Mouse (Mus musculus): ENCODE data around the gene Sept1. TPM values are rescaled to one million over a fixed set of nuclear protein-coding genes. Genes with fewer than 3 reads are reported as not detected.

The Sept1 gene
- polyA plus RNA-seq, 1 experiment: 11.3 TPM

GRCm38 (mm10) chr7:127233368-127233749 is 429 bp upstream of the Sept1 start:
- H3K4me3 ChIP-seq (replicated peaks; ENCODE audit: insufficient read depth, low read depth, low read length): peak overlapping the region; percentile 84
- peak overlapping the region; percentile 53 for H3K27ac ChIP-seq (ENCODE audit: insufficient read depth, low read length)
- peaks cover 8% of the 10 kb centered on the region; the same call in 1 of the 2 replicates for H3K4me1 ChIP-seq (ENCODE audit: control insufficient read depth, insufficient read depth, low read length)
- TF ChIP-seq CTCF (IDR thresholded peaks at IDR 0.05; ENCODE audit: borderline replicate concordance, insufficient read depth, low read depth, low read length) (no peak), POLR2A (IDR thresholded peaks at IDR 0.05; ENCODE audit: borderline replicate concordance, insufficient read depth, low read length) (no peak)
- H3K27me3 ChIP-seq (ENCODE audit: control insufficient read depth, insufficient read depth, low read length): no peaks in the 10 kb centered on the region
- no peak for DNase-seq
- under 1% methylated on average over 27 of the region's 27 CpGs for whole genome bisulfite sequencing

DNA sequence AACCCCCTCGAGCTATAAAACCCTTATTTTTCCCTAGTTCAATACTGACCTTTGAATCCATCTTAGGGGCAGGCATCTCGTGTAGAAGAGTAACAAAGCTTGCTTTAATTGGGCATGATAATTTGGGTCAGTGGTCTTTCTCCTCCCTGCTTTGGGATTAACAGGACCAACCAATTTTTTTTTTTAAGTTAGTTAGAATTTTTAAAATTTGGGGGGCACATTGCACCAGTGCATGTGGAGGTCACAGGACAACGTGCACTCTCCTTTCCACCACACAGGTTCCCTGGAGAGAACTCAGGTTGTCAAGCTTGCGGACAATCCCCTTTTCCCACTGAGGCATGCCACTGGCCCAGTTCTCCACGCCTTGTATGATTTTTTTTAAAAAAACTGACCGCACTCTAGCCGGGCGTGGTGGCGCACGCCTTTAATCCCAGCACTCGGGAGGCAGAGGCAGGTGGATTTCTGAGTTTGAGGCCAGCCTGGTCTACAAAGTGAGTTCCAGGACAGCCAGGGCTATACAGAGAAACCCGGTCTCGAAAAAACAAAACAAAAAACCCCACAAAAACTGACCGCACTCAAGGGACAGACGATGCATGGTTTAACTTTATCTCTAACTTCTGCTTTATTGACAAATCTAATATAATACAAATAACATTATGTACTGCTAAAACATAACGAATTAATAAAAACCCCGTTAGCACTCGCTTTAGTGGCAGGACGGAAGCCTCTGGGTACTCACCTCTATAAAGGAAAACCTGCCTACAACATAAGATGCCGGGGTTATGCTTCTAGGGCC is 906 bp downstream of the Sept1 start:
- H3K4me1 ChIP-seq (ENCODE audit: control insufficient read depth, insufficient read depth, low read length): peaks cover 8% of the 10 kb centered on the region; the same call in 1 of the 2 replicates
- TF ChIP-seq CTCF (IDR thresholded peaks at IDR 0.05; ENCODE audit: borderline replicate concordance, insufficient read depth, low read depth, low read length): no peak
- no peak for TF ChIP-seq POLR2A (IDR thresholded peaks at IDR 0.05; ENCODE audit: borderline replicate concordance, insufficient read depth, low read length)
- H3K4me3 ChIP-seq (replicated peaks; ENCODE audit: insufficient read depth, low read depth, low read length): peak overlapping the region; percentile 86
- WGBS: 1% methylated on average over 20 of the region's 20 CpGs
- DNase-seq: no peak
- H3K27me3 ChIP-seq (ENCODE audit: control insufficient read depth, insufficient read depth, low read length): no peaks in the 10 kb centered on the region
- H3K27ac ChIP-seq (ENCODE audit: insufficient read depth, low read length): peak overlapping the region; percentile 77

GRCm38 (mm10) chr7:127231376-127231775 is 1.6 kb downstream of the Sept1 start:
- H3K27ac ChIP-seq (ENCODE audit: insufficient read depth, low read length): no peak overlapping the region
- 20% methylated on average over 3 of the region's 3 CpGs for WGBS
- TF ChIP-seq CTCF (IDR thresholded peaks at IDR 0.05; ENCODE audit: borderline replicate concordance, insufficient read depth, low read depth, low read length): no peak
- TF ChIP-seq POLR2A (IDR thresholded peaks at IDR 0.05; ENCODE audit: borderline replicate concordance, insufficient read depth, low read length): no peak

DNA sequence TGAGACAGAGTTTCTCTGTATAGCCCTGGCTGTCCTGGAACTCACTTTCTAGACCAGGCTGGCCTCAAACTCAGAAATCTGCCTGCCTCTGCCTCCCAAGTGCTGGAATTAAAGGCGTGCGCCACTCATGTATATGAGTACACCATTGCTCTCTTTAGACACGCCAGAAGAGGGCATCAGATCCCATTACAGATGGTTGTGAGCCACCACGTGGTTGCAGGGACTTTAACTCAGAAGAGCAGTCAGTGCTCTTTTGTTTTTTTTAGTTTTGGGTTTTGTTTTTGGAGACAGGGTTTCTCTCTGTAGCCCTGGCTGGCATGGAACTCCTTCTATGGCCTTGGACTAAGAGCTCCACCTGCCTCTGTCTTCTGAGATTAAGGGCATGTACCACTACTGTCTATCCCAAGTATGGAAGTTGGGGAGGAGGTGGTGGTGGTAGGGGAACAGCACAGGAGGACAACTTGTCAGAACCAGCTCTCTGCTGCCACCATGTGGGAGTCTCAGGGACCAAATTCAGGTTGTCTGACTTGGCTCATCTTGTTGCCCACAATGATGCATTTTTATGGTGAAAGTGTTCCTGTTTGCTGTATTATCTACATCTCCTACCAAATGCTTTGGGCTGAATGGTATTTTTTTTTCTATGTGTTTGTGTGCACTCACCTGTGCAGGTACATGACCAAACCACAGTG is 4.2 kb downstream of the Sept1 start:
- DNase-seq: peak; percentile 76 to 85
- H3K4me3 ChIP-seq (replicated peaks; ENCODE audit: insufficient read depth, low read depth, low read length): no peak overlapping the region
- H3K27me3 ChIP-seq (ENCODE audit: control insufficient read depth, insufficient read depth, low read length): no peaks in the 10 kb centered on the region
- peaks cover 8% of the 10 kb centered on the region; the same call in 1 of the 2 replicates for H3K4me1 ChIP-seq (ENCODE audit: control insufficient read depth, insufficient read depth, low read length)
- TF ChIP-seq CTCF (IDR thresholded peaks at IDR 0.05; ENCODE audit: borderline replicate concordance, insufficient read depth, low read depth, low read length): peak; percentile 91
- no peak for TF ChIP-seq POLR2A (IDR thresholded peaks at IDR 0.05; ENCODE audit: borderline replicate concordance, insufficient read depth, low read length)
- H3K27ac ChIP-seq (ENCODE audit: insufficient read depth, low read length): no peak overlapping the region
- WGBS: 55% methylated on average over 4 of the region's 4 CpGs

More at GRCm38 (mm10) chr7:127231376-127231775, 1.6 kb downstream of the Sept1 start:
- no peaks in the 10 kb centered on the region for H3K27me3 ChIP-seq (ENCODE audit: control insufficient read depth, insufficient read depth, low read length)
- peaks cover 8% of the 10 kb centered on the region; the same call in 1 of the 2 replicates for H3K4me1 ChIP-seq (ENCODE audit: control insufficient read depth, insufficient read depth, low read length)
- peak overlapping the region; percentile 86 for H3K4me3 ChIP-seq (replicated peaks; ENCODE audit: insufficient read depth, low read depth, low read length)
- DNase-seq: no peak

DNA sequence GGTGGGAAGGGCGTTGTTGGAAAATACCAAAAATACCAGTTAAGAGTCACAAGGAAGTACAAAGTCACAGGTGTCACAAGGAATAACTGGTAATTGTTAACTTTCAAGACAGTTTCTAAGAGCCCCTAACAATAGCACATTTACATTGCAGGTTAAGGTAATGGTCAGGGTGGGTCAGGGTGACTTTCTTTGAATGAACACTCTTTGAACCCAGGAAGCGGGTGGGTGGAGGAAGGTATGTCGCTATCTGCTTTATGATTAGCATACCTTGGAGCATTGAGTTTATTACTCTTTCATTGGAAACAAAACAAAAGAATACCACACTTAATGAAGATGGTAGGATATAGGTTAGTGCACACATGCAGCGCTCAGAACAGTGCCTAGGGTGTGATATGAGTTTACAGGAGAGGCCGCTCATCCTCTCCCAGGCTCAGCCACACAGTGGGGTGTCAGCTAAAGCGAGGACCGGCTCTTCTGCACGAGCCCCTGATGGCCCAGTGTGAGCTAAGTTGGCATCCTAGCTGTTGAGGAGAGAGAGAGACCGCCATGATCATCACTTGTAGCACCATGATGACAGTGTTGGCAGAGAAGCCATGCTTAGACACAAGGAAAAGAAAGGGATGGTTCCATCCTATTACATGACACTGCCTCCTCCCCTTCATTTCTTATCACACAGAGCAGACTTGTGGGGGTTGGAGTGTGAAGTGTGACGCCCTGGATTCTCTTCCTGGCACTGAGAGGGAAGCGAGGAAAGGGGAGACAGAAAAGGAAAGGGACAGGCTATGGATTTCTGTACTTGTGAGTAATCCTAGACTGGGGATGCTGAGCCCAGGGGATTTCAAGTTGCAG is 7.6 kb downstream of the Sept1 start:
- no peak for TF ChIP-seq CTCF (IDR thresholded peaks at IDR 0.05; ENCODE audit: borderline replicate concordance, insufficient read depth, low read depth, low read length)
- TF ChIP-seq POLR2A (IDR thresholded peaks at IDR 0.05; ENCODE audit: borderline replicate concordance, insufficient read depth, low read length): no peak
- no peak for DNase-seq
- WGBS: 83% methylated on average over 11 of the region's 11 CpGs

DNA sequence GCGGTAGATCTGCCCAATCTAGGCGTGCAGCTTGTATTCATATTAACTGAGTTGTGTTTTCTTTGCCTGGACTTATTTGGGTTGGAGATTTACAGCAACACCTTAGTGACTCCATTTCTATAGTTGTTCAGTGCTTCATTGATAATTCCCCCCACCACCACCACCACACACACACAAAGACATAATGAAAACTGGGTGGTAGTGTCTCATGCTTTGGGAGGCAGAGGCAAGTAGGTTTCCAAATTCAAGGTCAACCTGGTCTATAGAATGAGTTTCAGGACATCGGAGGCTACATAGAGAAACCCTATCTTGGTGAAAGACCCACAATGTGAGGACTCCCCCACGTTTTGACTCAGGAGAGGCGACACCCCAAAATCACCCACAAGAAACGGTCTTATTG is 8.3 kb downstream of the Sept1 start:
- no peak for DNase-seq
- WGBS: 91% methylated on average over 6 of the region's 6 CpGs

More for the DNA sequence above, 7.6 kb downstream of the Sept1 start:
- no peak overlapping the region for H3K4me3 ChIP-seq (replicated peaks; ENCODE audit: insufficient read depth, low read depth, low read length)
- no peak overlapping the region for H3K27ac ChIP-seq (ENCODE audit: insufficient read depth, low read length)
- H3K4me1 ChIP-seq (ENCODE audit: control insufficient read depth, insufficient read depth, low read length): no peaks in the 10 kb centered on the region
- no peaks in the 10 kb centered on the region for H3K27me3 ChIP-seq (ENCODE audit: control insufficient read depth, insufficient read depth, low read length)

More for the DNA sequence above, 8.3 kb downstream of the Sept1 start:
- H3K4me1 ChIP-seq (ENCODE audit: control insufficient read depth, insufficient read depth, low read length): no peaks in the 10 kb centered on the region
- no peak overlapping the region for H3K4me3 ChIP-seq (replicated peaks; ENCODE audit: insufficient read depth, low read depth, low read length)
- no peak for TF ChIP-seq CTCF (IDR thresholded peaks at IDR 0.05; ENCODE audit: borderline replicate concordance, insufficient read depth, low read depth, low read length)
- TF ChIP-seq POLR2A (IDR thresholded peaks at IDR 0.05; ENCODE audit: borderline replicate concordance, insufficient read depth, low read length): no peak
- no peak overlapping the region for H3K27ac ChIP-seq (ENCODE audit: insufficient read depth, low read length)
- H3K27me3 ChIP-seq (ENCODE audit: control insufficient read depth, insufficient read depth, low read length): no peaks in the 10 kb centered on the region

Data from cerebellum, adult 2 months (tissue).